Mouse (Mus musculus) gastrocnemius, adult 2 months (tissue): ENCODE measurements at regions not wholly inside any gene's neighbourhood (a gene's known extent, or its start where the extent isn't known, plus 50 kb on each side); places are given as distances from the start of the nearest gene placed in this dataset.
A peak's percentile ranks its signal among the peaks of the same experiment; 100 is the strongest.

Experiments used
- DNase-seq: peaks from one replicate; pipeline ENCODE4 v3.0.0; 2022
- H3K27ac ChIP-seq: fragments of 200-600 bp; 2 replicates; pipeline ENCODE4 v1.8.1; 2022; ENCODE audit warnings: mild to moderate bottlenecking
- H3K4me3 ChIP-seq: fragments of 200-600 bp; 2 replicates; pipeline ENCODE4 v1.8.1; 2022; ENCODE audit warnings: mild to moderate bottlenecking, moderate library complexity
- CTCF ChIP-seq: fragments of 200-600 bp; IDR thresholded peaks from 2 replicates; pipeline ENCODE4 v1.8.1; 2022; ENCODE audit warnings: antibody characterized with exemption, mild to moderate bottlenecking, moderate library complexity
- intact Hi-C: fragments of 180-260 bp; cut with DNase I; formaldehyde crosslinking; loops from one replicate; pipeline ENCODE4 v1.15.1; 2025

DNA sequence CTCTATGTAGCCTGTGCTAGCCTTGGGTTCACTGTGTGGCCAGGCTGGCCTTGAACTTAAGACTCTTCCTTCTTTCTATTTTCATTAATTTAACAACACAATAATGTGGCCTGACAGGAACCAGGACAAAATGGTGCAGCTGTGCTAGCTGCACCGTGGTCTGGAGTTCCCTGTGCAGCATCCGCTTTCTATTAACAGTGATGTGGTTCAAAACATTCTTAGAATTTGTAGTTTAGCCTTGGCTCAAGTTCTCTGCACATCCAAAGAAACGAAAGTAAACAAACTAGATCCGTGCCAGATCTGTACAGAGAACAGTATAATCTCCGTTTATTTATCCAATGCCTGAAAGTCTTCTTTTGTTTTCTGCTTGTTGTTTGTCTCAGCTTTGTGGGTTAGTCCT lies 88.5 kb downstream of the Irx1 start:
- H3K4me3 ChIP-seq: no peak overlapping the region
- no peak for TF ChIP-seq CTCF
- DNase-seq: no peak
- no peak overlapping the region for H3K27ac ChIP-seq
- intact Hi-C loops: no loop called here

DNA sequence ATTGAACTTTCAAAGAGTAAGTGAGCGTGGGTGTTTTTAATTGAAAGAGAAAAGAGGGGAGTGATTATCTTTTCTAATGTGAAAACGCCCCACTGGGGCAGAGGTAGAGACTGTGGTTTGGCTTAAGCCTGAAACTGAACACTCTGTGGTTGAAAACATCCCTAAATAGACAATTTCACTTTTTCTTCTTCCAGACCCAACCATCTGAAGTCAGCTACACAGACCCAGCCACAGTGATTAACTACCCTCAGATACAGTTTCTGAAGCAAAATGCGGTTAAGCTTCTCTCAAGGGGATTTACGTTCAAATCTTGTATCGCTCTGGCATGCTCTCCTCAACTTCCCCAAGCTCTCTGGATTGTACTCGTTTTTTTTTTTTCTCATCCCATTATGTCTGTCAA lies 94.8 kb downstream of the Irx1 start:
- H3K4me3 ChIP-seq: no peak overlapping the region
- TF ChIP-seq CTCF: no peak
- no peak for DNase-seq
- H3K27ac ChIP-seq: no peak overlapping the region
- intact Hi-C loops: no loop called here

DNA sequence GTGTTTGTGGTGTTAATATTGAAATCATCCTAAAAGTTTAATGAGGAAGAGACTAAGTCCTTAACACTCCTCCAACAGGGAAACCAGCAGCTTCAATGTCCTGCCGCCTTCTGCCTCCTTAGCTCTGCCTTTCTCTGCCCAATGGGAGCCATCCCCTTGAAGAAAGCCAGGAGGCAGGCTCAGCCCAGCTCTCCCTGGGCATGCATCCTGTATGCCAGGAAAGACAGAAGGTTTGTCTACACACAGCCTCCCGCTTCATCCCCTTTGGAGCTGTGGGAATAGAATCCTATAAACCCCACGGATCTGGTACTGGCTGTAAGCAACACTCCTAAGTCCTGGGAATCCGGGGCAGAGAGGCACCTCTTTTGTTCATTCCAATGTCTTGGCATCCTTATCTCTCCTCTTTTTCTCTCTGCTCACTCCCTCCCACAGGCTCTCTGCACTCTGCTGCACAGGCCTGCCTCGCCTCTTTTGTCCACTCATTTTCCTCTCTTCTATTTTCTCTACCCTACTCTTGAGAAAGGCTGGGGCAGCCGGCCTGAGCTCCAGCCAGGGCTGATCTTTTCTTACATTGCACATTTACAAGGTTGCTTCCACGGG lies 110.0 kb downstream of the Irx1 start:
- DNase-seq: no peak
- no peak overlapping the region for H3K4me3 ChIP-seq
- H3K27ac ChIP-seq: no peak overlapping the region
- intact Hi-C loops: no loop called here
- TF ChIP-seq CTCF: no peak

DNA sequence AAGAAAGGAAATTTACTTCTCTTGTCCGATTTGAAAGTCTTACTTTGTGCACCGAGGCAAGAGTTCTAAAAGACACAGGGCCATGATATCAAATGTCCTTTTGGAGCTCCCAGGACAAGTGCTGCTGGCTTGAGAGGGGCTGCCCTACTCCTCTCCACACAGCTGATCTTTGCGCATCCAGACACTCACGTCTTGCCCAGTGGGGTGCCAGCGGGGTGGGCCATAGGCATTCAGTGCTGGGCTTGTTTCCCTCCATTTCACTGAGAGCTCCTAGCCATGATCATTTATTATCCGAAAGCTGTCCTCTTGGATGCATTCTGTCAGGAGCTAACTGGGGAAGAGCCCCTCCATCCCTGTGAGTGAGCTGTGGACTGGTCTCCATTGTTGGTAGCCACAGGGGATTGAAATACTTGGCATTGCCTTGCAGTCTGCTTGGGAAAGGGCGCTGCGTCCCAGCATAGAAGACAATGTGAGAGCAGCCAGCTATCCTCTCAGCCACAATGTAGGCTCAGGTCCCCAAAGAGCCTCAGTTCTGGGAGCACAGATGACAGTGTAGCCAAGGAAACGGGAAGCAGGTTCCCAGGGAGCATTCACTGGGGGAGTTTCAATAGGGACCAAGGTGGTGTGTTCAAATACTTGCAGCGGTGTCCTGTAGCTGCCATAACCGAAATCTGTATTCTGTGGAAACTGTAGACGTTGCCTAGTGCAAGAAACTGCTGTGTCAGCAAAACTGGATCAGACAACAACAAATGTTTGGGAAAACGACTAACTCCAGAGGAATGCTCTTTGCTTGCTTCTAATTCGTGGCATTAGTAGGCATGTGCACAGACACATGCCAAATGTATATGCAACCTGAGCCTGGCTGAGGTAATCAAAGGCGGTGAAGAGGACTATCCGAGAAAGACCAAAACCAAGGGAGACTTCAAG lies 159.2 kb downstream of the Irx1 start:
- Histone ChIP-seq H3K27ac (no peak overlapping the region), H3K4me3 (no peak overlapping the region)
- TF ChIP-seq CTCF: no peak
- no peak for DNase-seq
- intact Hi-C loops: no loop called here

DNA sequence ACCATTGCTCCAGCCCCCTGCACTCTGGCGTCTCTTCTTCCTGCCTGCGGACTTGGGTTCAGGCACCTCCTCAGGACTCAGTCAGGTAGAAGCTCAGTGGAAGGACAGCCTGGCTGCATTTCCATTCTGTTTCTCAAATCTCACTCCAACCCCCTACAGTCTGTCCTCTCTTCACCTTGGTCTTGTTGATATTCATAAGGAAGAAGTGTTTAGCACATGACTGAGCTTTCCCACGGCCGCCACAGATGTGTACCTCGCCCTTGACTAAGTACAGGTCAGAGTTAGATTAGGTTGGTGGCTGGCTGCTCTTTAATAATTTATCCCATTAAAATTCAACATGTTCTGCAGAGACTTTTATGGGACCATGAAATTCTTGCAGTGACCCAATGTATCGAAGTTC lies 165.2 kb downstream of the Irx1 start:
- intact Hi-C loops: no loop called here
- Histone ChIP-seq H3K27ac (no peak overlapping the region), H3K4me3 (no peak overlapping the region)
- no peak for DNase-seq
- no peak for TF ChIP-seq CTCF

DNA sequence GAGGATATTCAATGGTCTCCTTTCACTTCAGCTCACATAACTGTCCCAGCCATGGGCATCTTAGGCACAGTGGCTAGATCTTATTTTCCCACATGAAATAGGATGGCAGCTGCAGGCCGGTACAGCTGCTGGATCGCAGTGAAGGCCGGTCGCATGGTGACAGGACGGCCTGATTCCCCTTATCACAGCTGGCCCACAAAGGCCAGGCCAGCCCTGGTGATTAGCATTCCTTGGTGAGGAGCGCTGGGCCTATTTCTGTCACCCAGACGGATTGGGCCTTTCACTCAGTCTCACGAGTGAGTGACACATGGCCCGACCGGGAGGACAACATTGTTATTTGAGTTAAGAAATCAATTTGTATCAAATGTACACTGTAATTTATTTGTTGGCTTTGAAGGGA lies 178.8 kb downstream of the Irx1 start:
- DNase-seq: no peak
- no peak for TF ChIP-seq CTCF
- no peak overlapping the region for H3K4me3 ChIP-seq
- H3K27ac ChIP-seq: no peak overlapping the region
- intact Hi-C loops: no loop called here

DNA sequence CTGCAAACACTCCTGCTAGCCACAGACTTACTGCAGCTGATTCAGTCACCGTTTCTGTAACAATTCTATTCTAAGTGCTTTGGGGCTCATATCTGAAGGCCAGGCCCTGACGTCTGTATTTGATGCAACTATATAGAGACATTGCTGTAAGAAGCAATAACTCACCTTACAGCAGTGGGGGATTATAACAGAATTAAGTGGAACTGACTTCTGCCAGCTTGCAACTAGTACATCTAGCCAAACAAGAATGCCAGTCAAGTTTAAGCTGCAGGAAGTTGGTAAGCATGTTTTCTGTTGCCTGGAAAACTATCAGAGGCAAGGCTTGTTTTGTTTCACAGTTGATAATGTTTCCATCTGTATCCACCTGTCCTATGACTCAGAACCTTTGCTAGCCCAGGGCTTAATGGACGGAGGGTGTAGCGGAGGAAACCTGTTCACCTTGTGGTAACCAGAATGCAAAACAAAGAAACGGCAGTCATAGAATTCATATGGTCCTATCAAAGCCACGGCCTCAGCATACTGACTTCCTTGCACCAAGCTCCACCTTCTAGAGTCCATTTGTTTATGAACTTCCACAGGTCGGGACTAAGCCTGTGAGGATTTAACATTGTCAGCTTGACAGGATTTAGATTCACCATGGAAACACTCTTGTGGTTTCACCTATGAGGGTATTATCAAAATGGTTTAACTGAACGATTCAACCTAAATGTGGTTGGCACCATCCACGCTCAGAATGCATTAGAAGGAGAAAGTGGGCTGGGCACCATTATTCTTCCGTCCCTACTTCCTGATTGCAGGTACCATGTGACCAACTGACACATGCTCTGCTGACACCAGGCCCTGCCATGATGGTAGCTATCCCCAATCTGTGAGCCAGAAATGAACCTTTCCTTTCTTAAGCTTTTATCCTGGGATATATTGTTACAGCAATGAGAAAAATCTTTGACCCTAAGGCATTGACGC lies 216.2 kb downstream of the Irx1 start:
- Histone ChIP-seq H3K27ac (no peak overlapping the region), H3K4me3 (no peak overlapping the region)
- DNase-seq: no peak
- intact Hi-C loops: no loop called here
- TF ChIP-seq CTCF: no peak

DNA sequence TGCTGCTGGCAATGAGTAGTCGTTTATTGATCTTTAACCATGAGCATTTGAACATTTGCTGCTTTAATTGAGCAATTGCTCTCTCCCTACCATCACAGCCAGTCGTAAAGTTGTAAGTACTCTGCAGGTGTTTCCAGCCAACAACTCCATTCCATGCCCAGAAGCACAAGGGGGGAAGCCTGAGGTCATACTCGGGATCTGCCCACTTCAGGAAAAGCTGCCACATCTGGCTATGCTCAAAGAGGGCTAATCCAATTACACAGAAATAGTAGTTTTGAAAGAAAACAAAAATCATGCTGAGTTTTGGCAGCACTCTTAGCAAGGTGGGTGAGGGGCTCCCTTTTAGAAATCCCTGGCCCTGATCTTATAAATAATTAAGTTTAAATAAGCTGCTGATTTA lies 217.0 kb downstream of the Irx1 start:
- no peak overlapping the region for H3K4me3 ChIP-seq
- H3K27ac ChIP-seq: no peak overlapping the region
- no peak for DNase-seq
- intact Hi-C loops: no loop called here
- TF ChIP-seq CTCF: no peak

DNA sequence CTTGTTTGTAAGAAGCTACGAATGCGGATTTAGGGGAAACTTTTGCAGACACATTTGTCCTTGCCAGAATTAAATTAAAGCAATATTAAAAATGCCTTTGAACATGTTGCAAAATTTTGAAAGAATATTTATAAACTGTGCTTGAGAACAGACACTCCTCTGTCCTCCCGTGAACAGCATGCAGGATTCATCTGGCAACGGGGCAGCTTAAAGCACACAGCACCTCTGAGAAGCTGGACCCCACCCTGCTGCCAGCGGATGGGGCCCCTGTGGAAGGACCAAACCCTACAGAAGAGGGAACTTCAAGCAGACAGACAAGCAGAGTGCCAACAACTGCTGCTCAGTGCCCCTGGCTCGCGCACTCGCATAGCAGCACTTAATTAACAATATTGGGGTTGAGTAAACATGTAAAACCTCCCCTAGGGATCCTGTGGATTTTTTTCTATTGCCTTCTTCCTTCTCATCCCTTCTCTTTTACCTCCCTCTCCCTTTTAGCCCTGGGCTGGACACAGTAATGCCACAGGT lies 226.6 kb downstream of the Irx1 start:
- Histone ChIP-seq H3K27ac (no peak overlapping the region), H3K4me3 (no peak overlapping the region)
- TF ChIP-seq CTCF: no peak
- intact Hi-C loops: no loop called here
- DNase-seq: peak; percentile 22

DNA sequence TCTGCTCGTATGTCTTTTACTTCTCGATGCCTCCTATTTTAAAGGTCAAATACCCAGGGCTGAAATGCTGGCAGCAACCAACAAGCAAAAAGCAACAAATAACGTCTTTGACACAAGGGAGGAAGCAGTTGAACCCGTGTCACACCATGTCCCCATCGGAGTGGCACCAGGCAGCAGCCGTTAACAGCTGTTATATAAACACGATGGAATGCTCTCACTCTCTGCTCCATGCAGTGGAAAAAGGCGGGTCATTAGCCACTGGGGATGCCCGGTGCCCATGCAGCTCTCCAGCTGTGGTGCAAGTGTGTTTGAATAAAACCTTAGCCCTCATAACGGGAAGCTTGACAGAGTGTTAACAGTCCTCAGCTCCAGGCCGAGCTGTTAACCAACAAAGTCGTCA lies 229.3 kb downstream of the Irx1 start:
- intact Hi-C loops: no loop called here
- DNase-seq: no peak

DNA sequence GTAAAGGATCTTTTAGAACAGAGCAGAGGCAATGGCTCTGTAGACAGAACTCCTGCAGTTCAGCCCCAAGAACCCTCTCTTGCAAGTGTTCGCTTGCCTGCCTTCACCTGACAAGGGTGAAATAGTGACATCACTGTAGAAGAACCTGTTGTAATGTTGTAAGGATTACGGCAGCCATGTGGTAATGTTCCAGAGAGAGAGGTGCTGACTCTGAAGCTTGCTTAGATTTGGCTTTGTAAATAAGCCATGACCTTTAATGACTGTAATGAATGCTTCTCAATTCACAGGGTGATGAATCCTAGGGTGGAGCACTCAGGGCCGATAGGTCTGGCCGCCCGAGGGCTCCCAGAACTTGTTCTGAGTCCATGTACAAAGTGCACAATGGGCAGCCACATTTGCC lies 230.2 kb downstream of the Irx1 start:
- intact Hi-C loops: no loop called here
- TF ChIP-seq CTCF: no peak
- H3K27ac ChIP-seq: peak overlapping the region; percentile 43; the same call in 1 of the 2 replicates
- DNase-seq: no peak
- no peak overlapping the region for H3K4me3 ChIP-seq

More for the DNA sequence above, 229.3 kb downstream of the Irx1 start:
- no peak for TF ChIP-seq CTCF
- no peak overlapping the region for H3K4me3 ChIP-seq
- no peak overlapping the region for H3K27ac ChIP-seq

DNA sequence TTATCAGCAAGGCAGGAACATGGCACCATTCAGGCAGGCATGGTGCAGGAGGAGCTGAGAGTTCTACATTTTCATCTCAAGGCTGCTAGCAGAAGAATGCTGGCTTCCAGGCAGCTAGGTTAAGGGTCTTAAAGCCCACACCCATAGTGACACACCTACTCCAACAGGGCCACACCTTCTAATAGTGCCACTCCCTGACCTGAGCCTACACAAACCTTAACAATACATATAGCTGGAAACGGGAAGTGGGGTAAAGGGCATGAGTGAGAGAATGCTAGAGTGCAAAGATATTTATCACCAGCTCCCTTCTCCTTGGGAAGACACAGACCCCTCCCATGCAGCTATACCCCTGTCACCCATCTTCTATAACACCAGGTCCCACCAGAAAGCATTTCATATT lies 230.6 kb downstream of the Irx1 start:
- no peak for DNase-seq
- intact Hi-C loops: no loop called here
- Histone ChIP-seq H3K4me3 (no peak overlapping the region), H3K27ac (no peak overlapping the region)
- TF ChIP-seq CTCF: no peak
